Mouse (Mus musculus) frontal cortex, postnatal 25 days (tissue): ENCODE measurements at regions not wholly inside any gene's neighbourhood (a gene's known extent, or its start where the extent isn't known, plus 50 kb on each side); places are given as distances from the start of the nearest gene placed in this dataset.

Experiments used
- DNase-seq, 2 experiments: peaks; one replicate each; pipeline ENCODE4 v3.0.0; 2022; ENCODE audit warnings: low spot score in 2 of 2

DNA sequence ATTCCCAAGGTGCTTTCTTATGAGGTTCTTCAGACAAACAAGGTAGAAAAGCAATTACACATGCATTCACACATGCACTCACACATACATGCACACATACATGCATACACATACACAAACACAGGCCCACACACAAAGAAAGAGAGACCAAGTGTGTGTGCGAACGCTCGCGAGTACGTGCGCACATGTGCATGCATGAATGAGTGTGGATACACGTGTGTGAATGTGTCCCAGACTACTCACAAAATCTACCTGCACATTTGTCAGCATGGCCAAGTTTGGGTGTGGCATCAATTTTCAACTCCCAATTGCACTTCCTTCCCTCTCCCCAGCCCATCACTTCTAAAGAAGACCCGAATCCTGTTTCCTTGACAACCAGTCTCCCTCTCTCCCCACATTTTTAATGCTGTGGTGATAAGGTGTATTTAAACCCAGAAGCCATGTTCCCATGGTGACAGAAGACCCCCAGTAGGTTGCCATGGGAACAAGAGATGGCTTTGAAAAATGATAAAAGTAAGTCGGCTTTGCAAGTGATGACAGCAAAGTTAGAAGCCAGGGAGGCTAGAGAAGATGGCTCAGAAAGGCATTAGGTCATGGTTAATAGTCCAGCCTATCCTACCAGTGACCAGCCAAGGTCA lies 206.3 kb downstream of the Rpl10-ps3 start:
- DNase-seq = no peak

GRCm38 (mm10) chr9:50136636-50136985 lies 208.2 kb downstream of the Rpl10-ps3 start:
- DNase-seq = no peak

- no peak for DNase-seq
Measured at GRCm38 (mm10) chr9:50135939-50136635, 208.7 kb downstream of the Rpl10-ps3 start.

DNA sequence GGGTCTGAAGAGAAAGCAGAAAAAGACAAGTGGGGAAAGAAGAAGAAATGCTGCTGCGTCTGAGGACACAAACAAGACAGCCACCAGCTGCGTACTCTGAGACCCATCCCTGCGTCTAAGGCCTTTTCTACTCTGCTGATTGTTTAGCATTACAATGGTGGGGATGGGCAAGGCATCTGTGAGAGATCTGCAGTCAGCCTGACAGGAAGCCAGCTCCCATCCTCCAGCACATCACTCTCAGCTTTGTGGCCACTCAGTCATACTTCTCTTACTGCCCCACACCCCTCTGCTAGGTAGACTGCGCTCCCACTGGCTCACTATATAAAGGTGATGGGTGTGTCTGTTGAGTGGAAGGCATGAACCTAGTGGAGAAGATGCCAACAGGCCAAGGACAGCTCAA lies 220.5 kb downstream of the Rpl10-ps3 start:
- DNase-seq = no peak

DNA sequence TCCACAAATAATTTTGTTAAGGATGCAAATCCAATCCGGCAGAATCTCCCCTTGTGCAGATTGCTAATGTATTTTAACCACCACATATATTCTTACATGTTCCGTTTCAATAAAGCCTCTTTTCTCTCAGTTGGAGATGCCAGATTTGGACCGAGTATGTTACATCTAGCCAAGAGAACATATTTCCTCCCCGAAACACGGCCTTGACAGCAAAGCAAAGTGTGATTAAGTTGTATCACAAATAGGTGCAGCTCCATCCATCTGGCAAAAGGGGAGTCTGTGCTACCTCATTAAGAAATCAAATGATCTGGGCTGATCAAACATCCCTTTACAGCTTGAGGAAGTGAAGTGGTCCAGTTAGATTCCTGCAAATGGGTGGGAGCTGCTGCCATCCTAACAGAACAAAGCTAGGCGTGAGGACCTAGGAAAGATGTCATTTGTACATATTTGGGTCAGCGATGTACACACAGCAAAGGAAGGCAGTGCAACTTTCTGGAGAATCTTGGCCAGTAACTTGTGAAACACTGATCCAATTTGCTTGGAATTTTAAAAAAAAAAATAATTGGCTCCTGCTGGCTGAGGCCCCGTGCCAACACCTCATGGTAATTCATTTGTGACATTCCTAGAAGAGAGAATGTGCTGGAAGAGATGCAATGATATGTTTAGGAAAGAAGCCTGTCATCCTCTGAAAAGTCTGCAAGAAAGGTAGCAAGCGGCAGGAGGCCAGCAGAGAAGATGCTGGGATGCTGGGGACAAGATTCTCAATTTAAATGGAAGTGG lies 223.8 kb downstream of the Rpl10-ps3 start:
- no peak for DNase-seq

GRCm38 (mm10) chr9:50119412-50119811 lies 225.4 kb downstream of the Rpl10-ps3 start:
- DNase-seq = no peak

DNA sequence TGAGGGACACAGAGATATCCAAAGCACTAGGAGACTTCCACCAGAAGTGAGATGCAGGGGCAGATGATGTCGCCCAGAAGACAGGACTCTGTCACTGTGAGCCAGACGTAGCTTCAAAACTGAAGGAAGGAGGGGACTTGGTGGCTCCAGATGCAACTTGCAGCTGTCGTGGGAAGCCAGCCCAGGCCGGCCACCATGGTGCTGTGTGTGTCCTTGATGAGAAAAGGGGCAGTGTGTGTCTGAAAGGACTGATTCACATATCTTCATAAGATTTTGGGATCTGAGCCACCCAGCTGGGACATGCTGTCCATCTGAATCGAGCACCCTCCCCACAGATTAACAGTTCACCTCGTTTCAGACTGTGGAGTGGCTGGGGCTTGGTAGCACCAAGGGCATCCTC lies 226.2 kb downstream of the Rpl10-ps3 start:
- DNase-seq = no peak

DNA sequence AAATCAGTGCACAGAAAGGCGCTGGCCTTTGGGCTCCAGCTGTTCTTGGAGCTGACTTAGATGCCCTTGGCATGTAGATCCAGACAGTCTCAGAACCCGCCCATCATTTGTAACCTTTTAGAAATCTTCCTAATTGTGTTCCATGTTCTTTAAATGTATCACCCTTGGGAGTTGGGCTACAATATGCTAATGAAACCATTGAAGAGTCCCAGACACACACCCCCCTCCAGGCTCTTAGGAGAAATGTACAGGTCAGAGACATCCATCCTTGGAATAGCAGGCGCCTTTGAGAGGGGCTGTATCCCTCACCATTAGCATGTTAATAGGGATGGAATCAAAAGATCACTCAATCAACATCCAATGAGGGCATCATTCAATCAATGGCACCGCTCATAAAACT lies 238.2 kb downstream of the Rpl10-ps3 start:
- DNase-seq = no peak

DNA sequence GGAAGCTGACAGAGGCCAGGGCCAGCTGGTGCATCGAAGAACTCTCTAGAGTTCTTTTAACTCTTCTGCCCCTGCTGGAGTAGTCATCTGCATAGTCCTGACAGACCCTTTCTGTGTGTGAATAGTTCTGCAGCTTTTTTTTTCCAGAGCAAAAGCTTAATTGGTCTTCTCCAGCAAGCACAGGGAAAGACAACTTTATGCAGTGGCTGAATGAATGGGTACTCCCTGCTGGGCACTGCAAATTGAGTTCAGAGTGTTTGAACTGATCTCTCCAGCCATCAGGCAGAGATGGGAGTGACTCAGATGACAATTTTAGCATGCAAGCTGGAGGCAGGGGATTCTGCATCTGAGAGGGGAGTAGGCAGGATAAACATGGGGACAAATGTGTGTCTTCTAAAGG lies 242.0 kb downstream of the Rpl10-ps3 start:
- no peak for DNase-seq

- no peak for DNase-seq
Measured at GRCm38 (mm10) chr9:50101061-50101460, 243.7 kb downstream of the Rpl10-ps3 start.

GRCm38 (mm10) chr9:50090968-50091367 lies 253.8 kb downstream of the Rpl10-ps3 start:
- DNase-seq = no peak

DNA sequence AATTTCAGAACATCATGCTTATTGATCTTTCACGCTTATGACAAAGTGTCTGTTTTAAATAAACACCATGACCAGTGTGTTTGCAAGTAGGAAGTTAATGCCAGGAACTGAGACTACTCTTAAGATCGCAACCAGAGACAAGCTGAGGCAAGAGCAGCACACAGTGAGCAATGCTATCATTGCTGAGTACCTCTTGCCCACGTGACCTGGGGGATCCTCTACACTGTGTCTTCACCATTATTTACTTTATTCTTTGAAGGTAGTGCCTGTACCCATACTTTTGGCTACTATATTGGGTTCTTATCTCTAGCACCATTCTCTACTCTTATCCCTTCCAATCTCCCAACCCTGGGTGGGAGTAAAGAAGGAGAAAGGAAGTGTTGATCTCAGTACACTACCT lies 254.9 kb downstream of the Rpl10-ps3 start:
- DNase-seq = no peak

DNA sequence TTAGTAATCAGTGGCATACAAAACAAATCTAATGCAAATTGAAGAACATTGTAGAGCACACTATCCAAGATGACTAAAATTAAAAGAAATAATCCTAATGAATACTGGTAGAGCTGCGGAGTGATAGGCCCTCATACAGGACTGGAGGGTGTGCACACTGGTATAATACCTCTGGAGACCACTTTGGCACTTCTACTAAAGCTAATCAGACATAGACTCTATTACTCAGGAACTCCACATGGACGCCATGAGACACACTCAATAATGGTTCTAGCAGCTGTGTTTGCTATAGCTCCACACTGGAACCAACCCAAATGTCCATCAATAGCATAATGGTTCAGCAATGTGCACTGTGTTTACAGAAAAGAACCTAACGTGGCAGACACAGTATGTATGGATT lies 264.6 kb downstream of the Rpl10-ps3 start:
- no peak for DNase-seq

DNA sequence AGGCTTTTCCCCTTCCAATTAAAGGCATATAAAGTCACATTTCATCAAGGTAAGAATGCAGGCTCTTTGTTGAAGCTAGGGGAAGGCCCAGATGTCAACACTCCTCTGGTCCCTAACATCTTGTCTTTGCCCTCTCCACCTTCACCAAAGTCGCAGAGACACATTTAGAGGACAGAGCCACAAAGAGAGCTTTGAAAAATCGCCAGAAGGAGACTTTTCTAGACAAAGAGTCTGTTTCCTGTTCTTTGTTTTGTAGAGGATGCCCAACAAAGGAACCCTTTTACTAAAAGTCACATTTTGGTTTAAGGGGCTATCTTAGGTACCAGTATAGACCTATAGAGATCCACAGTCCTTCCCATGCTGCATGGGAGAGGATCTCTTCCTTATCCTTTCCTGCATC lies 269.9 kb upstream of the Ncam1 start:
- DNase-seq = no peak

GRCm38 (mm10) chr9:50067729-50068225 lies 269.1 kb upstream of the Ncam1 start:
- no peak for DNase-seq

DNA sequence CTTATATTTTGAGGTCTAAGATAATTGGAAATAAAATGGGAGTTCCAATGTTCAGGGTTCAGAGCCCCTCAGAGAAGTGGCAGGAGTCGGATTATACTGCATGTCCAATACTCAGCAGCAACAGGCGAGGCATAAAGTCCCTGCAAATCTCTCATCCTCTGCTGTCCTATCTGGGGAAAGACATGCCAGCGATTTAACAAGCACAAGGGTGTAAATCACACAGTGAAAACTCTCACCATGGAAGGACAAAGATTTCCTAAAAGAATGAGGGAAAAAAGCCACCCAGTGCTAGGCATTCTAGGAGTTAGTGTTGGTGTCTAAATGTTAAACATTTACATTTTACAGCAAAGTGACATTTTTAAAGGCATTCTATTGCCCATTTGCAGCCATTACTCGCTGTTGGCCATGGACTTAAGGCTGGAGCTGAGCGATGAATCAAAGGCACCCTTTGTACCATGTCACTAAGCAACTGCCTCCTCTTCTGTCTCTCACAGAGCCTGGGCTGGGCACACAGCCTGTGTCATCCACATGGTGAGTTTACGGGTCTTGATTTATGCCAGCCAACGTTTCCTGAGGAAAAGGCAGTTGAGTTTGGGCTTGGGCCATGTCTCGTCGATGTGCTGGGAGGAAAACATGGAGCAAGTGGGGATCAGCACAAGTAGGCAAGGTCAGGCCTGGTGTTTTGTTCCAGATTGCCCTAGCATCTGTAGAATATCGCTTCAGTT lies 265.9 kb upstream of the Ncam1 start:
- DNase-seq = no peak

- DNase-seq = no peak
Measured at GRCm38 (mm10) chr9:50038231-50038630, 239.5 kb upstream of the Ncam1 start.

DNA sequence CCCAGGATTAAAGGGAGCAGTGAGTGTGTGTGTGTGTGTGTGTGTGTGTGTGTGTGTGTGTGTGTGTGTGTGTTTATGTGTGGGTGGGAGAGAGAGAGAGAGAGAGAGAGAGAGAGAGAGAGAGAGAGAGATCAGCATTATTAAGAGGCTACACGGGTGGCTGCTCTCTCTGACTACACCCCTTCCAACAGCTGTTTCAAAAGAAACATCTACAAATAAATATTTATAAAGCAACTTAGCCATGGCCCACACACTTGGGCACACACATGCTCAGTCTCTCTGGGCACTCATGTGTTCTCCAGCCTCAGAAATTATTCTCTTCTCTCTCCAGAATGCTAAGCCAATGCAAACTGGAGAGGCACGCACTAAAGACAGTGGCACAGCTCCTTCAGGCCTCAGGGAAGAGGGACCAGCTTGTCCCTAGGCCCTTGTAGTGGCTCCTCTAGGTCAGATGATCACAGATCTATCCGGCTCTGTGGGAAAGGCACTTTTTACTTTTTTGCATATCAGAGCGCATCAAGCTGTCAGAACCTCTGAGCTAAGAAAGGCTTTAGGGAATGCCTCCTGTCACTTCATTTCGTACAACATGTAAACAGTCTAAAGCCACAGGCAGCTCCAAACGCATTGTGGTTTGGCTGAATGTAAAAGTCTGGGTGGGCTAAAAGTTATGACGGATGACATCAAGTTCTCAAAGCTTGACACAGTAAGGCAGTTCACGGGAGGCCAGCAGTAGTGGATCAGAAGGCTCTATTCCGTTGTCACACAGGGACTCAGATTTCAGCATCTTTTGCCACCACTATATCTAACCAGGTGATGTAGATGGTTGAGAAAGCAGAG lies 233.8 kb upstream of the Ncam1 start:
- no peak for DNase-seq

- DNase-seq = no peak
Measured at GRCm38 (mm10) chr9:50031318-50031717, 232.6 kb upstream of the Ncam1 start.

DNA sequence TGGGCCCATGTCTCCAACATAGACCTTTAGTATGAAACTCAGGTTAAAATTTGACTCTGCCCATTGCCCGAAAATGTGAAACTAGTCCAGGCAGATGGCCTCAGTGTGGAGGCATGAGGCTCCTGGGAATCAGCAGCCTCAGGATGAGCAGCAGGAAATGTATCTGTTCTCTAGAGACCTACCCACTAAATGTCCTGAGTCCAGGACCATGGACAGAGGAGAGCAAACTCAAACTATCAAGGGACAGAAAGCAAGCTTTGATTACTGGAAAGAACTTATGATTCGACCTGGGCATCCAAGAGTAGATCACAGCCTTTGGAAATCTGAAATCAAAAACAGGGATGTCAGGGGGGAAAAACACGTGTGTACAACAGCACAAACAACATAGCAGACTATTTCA lies 230.3 kb upstream of the Ncam1 start:
- no peak for DNase-seq

DNA sequence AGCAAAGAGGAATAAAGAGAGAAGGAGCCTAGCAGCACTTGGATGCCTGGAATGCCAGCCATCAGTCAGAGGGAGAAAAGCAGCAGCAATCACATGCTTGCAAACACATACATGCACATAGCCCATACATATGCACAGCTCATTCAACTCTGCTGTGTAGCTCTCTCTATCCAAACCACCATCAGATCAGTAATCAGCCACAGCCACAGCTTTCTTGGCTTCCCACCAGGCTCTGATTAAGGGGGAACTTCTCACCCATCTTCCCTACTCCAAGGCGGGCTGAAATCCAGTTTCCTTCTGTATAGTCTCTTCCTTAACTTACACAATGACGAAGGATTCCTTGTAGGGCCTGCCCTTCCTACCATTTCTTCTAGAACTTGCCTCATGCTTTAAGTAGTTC lies 229.8 kb upstream of the Ncam1 start:
- no peak for DNase-seq
